Mouse (Mus musculus) thymus, postnatal 10 days (tissue): ENCODE measurements around the gene Clk4.

Source experiments
- DNase-seq, 2 experiments: peaks; one replicate each; pipeline ENCODE4 v3.0.0; 2021; ENCODE audit warnings: low spot score in 2 of 2

Clk4 gene

DNA sequence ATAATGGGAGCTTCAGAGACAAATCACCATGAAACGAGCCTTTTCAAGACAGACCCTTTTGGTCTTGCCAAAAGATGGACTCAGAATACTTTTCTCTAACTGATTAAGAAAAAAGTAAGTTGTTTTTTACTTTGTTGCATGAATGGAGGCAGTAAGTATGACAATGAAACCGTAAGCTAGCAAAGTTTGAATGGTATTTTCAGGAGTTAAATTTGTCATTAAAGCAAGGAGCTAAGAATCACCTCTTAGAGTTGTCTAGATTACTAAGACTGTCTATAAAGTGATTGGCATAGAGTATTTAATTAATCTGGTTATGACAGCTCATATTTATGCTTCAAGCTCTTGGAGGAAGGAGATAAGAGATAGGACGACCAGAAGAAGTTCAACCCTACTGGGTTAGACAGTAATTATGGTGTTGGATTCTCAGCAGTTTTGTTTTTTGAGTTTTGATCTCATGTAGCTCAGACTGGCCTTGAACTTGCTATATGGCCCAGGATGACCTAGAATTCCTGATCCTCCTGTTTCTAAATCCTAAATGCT, at the start of gene Clk4:
Gene Clk4, plus strand, starts transcription at position 51 of the 540 bp plus-strand sequence.
- DNase-seq = no peak

DNA sequence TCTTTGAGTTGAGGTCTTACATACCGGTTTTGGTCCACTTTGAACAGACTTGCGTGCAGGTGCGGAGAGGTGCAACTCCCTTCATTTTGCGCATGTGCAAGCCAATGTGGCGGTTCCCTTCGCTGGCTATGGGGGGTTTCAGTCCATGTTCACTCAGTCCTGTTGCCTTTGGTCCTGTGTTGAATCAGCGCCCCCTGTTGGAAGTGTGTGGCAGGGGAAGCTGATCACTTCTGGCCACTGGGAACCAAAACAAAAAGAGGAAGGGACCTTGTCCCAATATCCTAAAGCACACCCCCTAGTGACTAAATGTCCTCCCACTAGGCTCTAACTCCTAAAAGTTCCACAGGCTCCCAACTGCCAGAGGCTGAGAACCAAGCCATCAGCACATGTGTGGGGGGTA, 47.5 kb upstream of the Clk4 start:
- DNase-seq = no peak

DNA sequence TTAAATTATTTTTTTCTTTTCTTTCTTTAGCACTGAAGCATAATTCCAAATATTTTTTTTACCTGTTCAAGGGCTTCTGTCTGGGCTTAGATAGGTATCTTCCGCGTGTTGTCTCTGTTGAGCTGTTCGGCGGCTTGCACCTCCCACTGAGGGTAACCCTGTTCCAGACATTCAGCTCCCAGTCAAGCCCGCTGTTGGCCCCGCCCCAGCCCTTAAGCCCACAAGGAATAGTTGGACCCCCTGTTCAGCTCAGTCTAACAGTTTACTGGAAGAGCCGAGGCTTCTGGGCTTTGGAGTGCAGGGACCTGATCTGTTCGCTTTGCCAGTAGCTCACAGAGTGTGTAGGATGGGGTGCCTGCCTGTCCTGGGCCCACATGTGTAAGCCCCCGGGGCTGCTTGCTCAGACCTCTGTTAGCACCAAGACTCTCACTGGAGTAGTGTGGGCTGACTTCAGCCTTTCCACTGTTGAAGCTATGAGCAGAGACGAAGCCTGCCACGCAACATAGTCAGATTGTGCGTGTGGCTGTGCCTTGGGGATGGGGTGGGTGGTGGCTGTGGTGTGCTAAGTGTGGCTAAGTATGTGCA, 42.0 kb upstream of the Clk4 start:
- no peak for DNase-seq

DNA sequence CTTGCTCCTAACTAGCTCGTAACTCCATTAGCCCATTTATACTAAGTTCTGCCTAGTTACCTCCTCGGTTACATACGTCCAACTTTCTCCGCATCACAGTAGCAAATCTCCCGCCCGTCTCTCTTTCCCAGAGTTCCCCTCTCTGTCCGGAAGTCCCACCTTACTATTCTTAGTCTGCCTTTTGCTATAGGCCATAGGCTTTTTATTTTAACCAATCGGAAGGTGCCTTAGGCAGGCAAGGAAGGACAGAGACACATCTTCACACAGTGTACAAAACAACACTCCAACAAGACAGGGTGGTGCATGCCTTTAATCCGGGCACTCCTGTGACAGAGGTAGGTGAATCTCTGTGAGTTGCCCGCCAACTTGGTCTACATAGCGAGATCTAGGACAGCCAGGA, 41.2 kb upstream of the Clk4 start, which contains the start of gene Gm12569:
Gene Gm12569, plus strand, starts transcription at position 166 of the 400 bp plus-strand sequence.
- no peak for DNase-seq

DNA sequence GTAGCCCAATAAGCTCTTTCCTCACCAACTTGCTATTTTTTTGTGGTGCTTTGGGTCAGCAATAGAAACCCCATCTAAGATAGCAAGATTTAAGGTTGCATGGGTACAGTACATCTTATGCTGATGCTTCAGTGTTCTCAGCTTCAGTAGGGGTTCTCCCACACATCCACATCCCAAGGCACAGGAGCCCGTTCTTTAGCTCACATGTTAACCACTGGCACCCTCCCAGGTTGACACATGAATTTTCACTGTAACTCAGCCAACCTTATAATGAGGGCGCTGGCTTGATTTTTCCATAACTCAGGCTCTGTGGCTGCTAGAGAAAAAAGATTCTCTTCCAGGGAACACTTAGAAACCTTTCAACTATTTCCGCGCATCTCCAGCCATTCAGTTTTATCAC, 34.4 kb upstream of the Clk4 start:
- DNase-seq = no peak

DNA sequence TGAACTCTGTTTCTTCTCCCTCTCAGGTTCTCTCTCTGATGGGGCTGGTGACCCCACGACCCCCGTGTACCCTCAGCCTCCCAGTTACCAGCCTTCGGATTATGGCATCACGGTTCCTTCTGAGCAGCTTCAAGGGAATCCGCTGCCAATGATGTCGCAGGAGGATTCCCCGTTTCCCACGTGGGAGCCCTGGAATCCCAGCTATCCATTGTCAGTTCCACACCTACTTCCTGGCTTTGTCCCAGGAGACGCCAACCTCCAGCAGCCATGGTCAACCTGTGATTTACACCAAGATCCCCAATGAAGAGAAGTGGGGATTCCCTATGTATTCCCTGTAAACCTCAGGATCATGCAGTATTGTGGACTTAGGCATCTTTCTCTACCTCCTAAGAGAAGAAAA, 26.9 kb upstream of the Clk4 start:
- no peak for DNase-seq

DNA sequence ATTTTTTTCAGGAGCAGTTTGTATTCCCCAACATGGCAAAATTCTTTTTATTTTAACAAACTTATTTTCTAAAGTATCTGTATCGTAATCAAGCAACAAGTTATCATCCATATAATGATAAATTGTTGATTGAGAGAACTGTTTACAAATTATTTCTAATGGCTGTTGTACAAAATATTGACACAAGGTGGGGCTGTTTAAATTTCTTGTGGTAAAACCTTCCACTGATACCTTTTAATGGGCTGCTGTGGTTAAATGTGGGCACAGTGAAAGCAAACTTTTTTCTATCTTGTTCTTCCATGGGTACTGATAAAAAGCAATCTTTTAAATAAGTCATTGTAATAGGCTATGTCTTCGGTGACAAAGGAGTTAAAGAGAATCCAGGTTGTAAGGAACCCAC, 18.6 kb upstream of the Clk4 start:
- DNase-seq = no peak

DNA sequence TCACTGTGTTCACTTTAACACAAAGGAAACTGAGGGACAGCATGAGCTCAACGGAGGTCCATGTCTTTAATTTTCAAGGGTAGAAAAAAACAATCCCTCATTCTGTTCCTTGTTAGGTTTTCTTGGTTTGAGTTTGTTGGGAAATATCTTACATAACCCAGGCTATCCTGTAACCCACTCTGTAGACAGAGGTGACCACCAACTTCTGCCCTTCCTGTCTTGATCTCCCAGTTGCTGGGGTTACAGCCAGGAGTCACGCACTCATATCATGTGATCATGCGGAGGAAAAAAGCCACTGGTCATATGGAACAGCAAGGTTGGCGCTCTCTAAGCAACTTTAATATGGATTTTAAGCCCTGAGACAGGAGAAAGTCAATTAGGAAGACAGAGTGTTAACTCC, 4.5 kb upstream of the Clk4 start:
- no peak for DNase-seq

DNA sequence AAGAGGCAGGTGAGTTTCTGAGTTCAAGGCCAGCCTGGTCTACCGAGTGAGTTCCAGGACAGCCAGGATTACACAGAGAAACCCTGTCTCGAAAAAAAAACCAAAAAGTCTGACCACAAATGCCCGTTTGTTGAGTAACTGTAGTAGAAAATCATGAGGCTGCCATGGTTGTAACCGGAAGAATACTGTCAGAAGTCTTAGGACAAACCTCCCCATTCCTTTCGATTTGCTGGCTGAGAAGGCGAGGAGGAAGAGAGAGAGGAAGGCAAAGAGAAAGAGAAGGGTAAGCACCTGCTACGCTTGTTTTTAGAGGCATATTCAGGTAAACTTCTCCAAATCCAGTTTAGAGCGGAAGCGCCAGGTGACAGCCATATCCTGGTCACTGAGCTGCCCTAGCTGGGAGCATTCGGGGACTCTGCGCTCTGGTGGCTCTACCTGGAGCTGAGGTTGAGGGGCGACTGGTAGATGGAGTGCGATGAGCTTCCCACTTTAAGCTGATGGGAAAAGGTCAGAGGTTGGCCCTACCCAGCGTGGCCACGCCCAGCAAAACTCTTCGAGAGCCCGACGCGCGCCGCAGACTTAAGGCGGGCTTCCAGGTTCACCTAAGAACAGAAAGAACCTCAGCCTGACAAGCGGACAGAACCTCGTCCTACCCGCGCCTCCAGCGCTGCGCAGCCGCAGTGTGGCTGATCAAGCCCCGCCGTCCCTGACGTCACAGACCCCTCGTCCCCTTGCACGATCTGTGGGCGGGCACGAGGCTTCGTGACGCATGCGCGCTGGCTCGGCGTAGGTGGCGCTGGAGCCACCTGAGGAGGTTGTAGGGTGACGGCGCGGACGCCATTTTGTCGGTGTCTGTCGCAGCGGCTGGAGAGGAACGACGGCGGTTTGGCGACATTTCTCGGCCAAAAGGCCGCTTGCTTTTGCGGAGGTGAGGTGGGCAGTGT, 1.1 kb downstream of the Clk4 start, which contains the start of gene BC049762:
Gene BC049762, minus strand, starts transcription at position 705 of the 944 bp plus-strand sequence.
- DNase-seq = peak; percentile 99

DNA sequence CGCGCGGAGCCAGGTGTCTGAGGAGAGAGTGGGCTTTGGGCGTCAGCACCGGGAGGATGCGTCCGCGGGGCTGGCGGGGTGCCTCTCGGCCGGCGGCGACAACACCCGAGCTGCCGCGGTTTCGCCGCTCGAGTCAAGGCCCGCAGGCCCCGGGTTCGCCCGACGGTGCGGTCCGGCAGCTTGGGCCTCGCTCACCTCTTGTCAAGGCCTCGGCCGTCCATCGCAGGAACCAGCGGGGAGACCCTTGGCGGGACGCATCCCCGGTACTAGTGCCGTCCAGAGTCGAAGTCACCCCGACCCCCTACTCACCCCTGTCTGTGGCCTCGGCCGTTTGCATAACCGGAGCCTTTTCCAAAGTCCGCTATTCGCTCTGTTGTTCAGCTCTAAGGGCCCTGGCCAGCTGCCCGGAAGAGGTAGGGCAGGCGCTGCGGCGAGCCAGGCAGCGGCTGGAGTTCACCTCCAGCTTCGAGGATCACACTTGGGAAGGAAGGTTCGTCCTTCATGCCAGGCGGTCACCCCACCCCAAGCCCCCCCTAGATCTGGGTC, 1.8 kb downstream of the Clk4 start:
- no peak for DNase-seq

DNA sequence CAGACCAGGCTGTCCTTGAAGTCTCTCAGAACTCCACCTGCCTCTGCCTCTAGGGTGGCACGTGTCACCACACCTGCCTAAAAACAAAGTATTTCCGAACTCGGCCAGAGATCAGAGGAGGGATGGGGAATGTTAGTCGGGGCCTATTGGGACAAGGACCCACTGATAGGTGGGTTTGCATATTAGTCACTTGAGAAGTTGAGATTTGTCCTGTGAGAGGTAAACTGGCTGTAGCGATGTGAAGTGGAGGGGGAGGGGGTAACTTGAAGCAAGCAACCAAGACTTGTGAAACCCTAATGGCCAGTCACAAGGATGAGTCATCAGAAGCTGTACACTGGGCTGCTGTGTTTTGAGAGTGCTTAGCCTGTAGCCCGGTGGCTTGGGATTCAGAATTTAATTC, 2.8 kb downstream of the Clk4 start:
- peak; percentile 14 to 16 for DNase-seq

DNA sequence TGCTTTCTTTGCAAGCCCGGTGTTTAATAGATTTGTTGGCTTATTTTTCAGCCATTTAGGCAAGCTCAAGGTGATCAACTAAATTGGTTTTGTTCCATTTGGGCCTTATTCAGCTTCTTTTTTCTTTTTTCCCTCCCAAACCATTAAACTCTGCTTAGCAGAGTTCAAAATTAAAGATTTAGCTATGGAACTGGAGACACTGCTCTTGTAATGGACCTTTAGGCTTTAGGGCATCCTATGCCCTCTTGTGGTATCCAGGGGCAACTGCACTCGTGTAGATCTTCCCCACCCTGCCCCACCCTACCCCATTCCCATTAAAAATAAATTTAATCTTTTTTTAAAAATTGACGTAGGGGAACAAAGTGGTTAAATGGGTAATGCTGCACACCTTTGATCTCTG, 3.8 kb downstream of the Clk4 start:
- peak in 1 of 2 experiments; percentile 10 for DNase-seq

DNA sequence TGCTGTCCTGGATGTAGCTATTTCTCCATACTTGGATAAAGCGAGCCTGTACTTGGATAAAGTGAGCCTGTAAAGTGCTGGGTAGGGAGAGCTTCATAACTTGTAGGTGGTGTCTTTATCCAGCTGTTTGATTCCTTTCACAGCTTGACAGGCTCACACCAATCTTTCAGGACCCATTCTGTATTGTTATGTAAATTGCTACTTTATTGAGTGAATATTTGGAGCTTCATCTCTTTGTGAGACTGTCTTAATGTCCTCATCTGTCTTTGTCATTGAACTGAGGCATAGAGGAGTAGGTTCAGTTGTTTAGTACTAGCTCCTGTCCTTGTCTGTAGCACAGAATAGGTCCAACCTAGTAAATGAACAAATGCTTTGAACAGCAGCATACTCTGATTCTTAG, 12.9 kb downstream of the Clk4 start:
- no peak for DNase-seq

DNA sequence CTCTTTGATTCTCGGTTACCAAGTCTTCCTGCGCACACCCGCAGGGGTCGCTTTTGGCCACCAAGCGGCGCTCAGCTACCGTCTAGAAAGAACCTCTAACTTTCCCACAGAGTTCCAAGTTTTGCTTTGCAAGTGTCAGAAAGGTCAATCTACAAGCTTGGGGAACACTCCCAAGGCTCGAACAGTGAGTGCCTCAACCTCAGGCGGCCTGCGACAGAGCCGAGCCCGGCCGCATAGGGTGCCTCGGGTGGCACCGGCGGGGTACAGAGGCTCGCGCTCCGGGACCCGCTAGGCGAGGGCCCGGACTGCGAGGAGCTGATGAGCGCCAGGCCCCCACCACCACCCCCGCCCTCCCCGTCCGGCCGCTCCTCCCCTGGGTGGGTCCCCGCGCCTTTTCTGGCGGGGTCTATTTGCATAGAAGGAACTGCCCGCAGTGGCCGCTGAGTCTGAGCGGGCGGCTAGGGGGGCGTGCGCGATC, 28.1 kb downstream of the Clk4 start, which contains the start of gene Col23a1:
Gene Col23a1, plus strand, starts transcription at position 357 of the 478 bp plus-strand sequence.
- peak in 1 of 2 experiments; percentile 27 for DNase-seq

DNA sequence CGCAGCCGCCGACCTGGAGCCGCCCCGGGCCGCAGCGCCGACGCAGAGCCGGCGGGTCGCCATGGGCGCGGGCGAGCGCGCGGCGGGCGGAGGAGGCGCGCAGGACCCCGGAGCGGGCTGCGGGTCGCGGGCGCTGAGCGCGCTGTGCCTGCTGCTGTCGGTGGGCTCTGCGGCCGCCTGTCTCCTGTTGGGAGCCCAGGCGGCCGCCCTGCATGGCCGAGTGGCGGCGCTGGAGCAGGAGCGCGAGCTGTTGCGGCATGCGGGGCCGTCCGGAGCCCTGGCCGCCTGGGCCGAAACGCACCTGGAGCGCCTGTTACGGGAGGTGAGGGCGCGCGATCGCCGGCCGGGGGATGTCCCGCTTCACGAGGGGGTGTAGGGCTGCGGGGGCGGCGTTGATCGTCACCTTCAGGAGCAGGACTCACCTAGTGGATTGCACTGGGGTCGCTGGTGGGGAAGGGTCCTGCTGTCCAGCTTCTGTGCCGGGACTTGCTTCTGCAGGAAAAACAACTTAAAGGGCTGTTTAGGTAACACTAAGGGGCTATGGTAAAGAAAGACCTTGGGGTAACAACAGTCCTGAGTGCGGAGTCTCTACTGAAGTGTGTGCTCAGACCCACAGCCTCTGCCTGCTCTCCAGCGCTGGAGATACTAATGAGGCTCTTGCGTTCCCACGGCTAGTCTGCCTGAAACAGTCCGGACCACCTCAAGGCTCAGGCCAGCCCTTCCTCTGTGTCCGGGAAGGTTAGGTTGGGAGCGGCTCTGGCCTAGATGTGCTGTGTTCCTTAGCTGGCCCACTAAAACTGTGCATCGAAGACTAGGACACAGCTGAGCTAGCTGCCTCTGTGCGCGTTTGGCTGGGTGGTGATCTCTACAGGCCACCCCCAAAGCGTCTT, 28.8 kb downstream of the Clk4 start:
- peak in 1 of 2 experiments; percentile 9 for DNase-seq

DNA sequence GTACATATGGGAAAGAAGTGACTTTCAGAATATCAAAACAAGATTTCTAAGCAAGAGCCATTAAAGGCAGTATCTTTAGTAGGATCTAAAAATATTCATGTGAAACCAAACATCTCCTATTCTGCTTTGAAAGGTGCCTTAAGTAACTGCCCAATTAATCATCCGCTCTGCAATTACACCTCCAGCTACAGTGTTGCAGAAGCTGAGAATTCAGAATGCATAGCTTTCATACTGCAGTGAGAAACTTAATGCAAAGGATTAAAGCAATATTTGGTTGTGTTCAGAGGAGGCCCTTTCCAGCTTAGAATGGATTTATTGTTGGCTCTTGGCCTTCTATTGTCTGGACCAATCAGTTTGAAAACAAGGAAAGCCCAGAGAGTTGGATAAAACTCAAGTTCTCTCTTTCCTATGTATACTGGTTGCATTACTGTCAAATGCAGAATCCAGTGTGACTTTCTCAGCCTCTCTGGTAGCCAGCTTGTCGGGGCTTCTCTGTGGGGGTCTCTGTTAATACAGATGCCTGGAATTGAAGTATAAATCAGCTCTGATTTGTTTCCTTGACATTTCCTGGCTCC, 32.5 kb downstream of the Clk4 start:
- no peak for DNase-seq

DNA sequence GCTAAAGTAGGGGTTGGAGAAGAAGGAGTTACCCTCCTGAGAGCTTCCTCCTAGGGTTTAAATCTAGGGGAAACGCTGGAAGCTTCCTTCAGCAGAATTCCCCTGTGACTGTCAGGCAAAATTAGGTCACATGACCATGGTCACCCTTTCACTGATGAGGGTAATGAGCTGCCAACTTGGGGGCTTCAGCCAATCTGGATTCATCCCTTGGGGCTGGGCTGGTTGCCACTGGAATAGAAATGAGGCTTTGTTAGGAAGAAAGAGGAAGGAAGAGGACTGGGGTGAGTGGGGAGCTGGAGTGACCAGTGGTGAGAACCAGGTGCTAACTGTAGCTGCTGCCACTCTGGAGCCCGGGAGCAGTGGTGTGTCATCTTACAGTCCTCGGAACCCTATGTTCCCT, 34.2 kb downstream of the Clk4 start:
- no peak for DNase-seq

DNA sequence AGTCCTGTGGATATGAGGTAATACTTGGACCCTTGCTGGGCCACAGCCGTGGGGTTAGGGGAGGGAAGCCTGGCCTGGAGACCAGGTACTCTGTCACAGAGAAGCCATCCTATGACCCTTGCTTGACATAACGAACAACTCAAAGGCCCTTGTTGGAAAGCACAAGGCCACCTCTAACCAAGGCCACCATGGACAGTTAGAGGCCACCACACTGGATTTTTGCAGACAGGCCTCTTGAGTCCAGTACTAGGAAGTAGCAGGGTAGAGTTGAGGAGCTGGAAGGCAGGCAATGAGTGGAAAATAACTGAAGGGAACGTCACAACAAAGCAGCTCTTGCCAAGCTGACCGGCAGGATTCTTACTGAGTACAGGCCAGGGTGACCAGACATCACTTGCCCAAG, 37.2 kb downstream of the Clk4 start:
- DNase-seq = no peak

DNA sequence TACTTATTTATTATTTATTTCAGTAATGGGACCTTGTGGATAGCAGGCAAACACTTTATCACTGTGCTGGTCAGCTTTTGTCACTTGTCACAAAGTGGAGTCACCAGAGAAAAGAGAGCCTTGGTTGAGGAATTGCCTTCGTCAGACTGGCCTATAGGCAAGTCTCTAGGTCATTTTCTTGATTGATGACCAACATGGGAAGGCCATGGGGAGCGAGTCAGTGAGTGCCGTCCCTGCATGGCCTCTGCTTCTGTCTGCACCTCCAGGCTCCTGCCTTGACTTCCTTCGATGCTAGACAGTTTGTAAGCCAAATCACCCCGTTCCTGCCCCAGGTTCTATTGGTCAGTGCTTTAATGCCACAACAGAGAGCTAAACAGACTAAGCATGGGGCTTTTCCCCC, 40.9 kb downstream of the Clk4 start:
- DNase-seq = no peak

DNA sequence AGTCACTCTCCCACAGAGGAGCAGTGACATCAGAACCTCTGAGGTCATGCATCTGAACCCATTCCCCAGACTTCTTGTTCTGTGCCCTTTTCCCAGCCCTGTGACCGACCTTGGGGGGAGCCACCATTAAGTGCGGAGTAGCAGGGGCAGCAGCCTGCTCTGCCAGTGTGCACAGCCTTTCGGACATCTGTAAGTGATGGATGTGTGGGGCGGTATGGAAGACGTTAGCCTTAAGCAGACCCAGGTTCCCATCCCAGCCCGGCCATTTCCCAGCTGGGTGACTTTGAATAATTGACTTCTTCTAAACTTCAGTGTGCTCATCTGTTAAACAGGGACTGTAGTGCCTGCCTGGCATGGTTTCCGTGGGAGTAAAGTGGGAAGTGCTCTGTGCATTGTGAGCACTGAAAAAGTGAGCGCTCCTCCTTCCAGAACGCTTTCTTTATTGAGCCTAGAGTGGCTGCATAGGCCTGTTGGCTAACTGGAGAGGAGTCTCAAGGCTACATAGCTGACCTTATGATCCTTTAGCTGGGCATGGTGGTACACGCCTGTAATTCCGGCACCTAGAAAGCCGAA, 42.5 kb downstream of the Clk4 start:
- no peak for DNase-seq
